Mouse (Mus musculus) liver, embryonic 13.5 days (tissue): ENCODE results near the gene Nfatc2. TPM values are rescaled to one million over a fixed set of nuclear protein-coding genes. Genes with fewer than 3 reads are reported as not detected.

ENCODE experiments used
- ATAC-seq: fragments of 200-750 bp; cut with Nextera tagmentation; 2 replicates; pipeline ENCODE4 v1.8.0; 2017; ENCODE audit warnings: low read depth, mild to moderate bottlenecking, moderate number of reproducible peaks, moderate library complexity
- DNase-seq: peaks from one replicate; pipeline ENCODE4 v3.0.0; 2022
- H3K27ac ChIP-seq: fragments of 300-500 bp; sonication (generic); 2 replicates; pipeline ENCODE4 v1.5.1; 2015; ENCODE audit warnings: moderate library complexity, mild to moderate bottlenecking, inconsistent platforms
- H3K27me3 ChIP-seq: fragments of 300-500 bp; sonication (generic); 2 replicates; pipeline ENCODE4 v1.6.1; 2015; ENCODE audit warnings: mild to moderate bottlenecking, inconsistent platforms
- H3K36me3 ChIP-seq: fragments of 300-500 bp; sonication (generic); 2 replicates; pipeline ENCODE4 v1.6.1; 2015; ENCODE audit warnings: mild to moderate bottlenecking, inconsistent platforms
- H3K4me1 ChIP-seq: fragments of 300-500 bp; sonication (generic); replicated peaks from 2 replicates; pipeline ENCODE4 v1.6.1; 2015; ENCODE audit warnings: inconsistent platforms
- H3K4me2 ChIP-seq: fragments of 300-500 bp; sonication (generic); 2 replicates; pipeline ENCODE4 v1.6.1; 2015; ENCODE audit warnings: inconsistent platforms, mild to moderate bottlenecking, moderate library complexity
- H3K4me3 ChIP-seq: fragments of 300-500 bp; sonication (generic); replicated peaks from 2 replicates; pipeline ENCODE4 v1.5.1; 2015; ENCODE audit warnings: mild to moderate bottlenecking, inconsistent platforms
- H3K9ac ChIP-seq: fragments of 300-500 bp; sonication (generic); 2 replicates; pipeline ENCODE4 v1.6.1; 2015; ENCODE audit warnings: mild to moderate bottlenecking, inconsistent platforms
- H3K9me3 ChIP-seq: fragments of 300-500 bp; sonication (generic); replicated peaks from 2 replicates; pipeline ENCODE4 v1.6.1; 2016; ENCODE audit warnings: inconsistent platforms
- WGBS: fragments of 180-500 bp; shearing (Covaris S2); methylation state at CpG from one replicate; pipeline ENCODE4 v1.1.7; 2015; ENCODE audit not compliant: insufficient replicate concordance; 5-methylcytosine and 5-hydroxymethylcytosine counted together
- polyA plus RNA-seq: library from polyadenylated mRNA; unstranded; fragments of >200 nt; fragmentation: Nextera tagmentation; extraction: Ambion mirVana; gene quantifications from 2 replicates; pipeline ENCODE4 v1.2.1, GENCODE M21; 2015

Nfatc2 gene
- polyA plus RNA-seq, 1 experiment from 2014 or later, result 0.21 TPM

- WGBS, result 70% methylated on average over 5 of the region's 5 CpGs
- H3K4me3 ChIP-seq, result no peak overlapping the region
- no peaks in the 10 kb centered on the region for H3K27me3 ChIP-seq
- H3K27ac ChIP-seq, result no peak overlapping the region
- no peak for ATAC-seq
- H3K4me1 ChIP-seq, result no peaks in the 10 kb centered on the region
- no peaks in the 10 kb centered on the region for H3K36me3 ChIP-seq
- no peak overlapping the region for H3K4me2 ChIP-seq
- H3K9me3 ChIP-seq, result no peaks in the 10 kb centered on the region
- no peak for DNase-seq
- H3K9ac ChIP-seq, result no peak overlapping the region
Measured at GRCm38 (mm10) chr2:168514131-168514530, 87.3 kb downstream of the Nfatc2 start.

GRCm38 (mm10) chr2:168511529-168511928 lies 89.9 kb downstream of the Nfatc2 start:
- Histone ChIP-seq H3K27ac (no peak overlapping the region), H3K36me3 (no peaks in the 10 kb centered on the region), H3K27me3 (no peaks in the 10 kb centered on the region), H3K4me2 (no peak overlapping the region), H3K4me1 (no peaks in the 10 kb centered on the region), H3K9ac (no peak overlapping the region), H3K9me3 (no peaks in the 10 kb centered on the region), H3K4me3 (no peak overlapping the region)
- no peak for DNase-seq
- no peak for ATAC-seq

- no peak overlapping the region for H3K4me3 ChIP-seq
- H3K4me2 ChIP-seq, result no peak overlapping the region
- no peaks in the 10 kb centered on the region for H3K9me3 ChIP-seq
- WGBS, result 69% methylated on average over 13 of the region's 13 CpGs
- H3K27ac ChIP-seq, result no peak overlapping the region
- H3K27me3 ChIP-seq, result no peaks in the 10 kb centered on the region
- H3K9ac ChIP-seq, result no peak overlapping the region
- DNase-seq (no peak), ATAC-seq (no peak)
- H3K36me3 ChIP-seq, result no peaks in the 10 kb centered on the region
- H3K4me1 ChIP-seq, result no peaks in the 10 kb centered on the region
Measured at GRCm38 (mm10) chr2:168508469-168509198, 92.8 kb downstream of the Nfatc2 start.

- ATAC-seq, result no peak
- 73% methylated on average over 27 of the region's 27 CpGs for WGBS
Measured at GRCm38 (mm10) chr2:168504431-168505182, 96.8 kb downstream of the Nfatc2 start.

GRCm38 (mm10) chr2:168503735-168504134 lies 97.7 kb downstream of the Nfatc2 start:
- Histone ChIP-seq H3K27me3 (no peaks in the 10 kb centered on the region), H3K4me2 (no peak overlapping the region), H3K4me1 (no peaks in the 10 kb centered on the region), H3K36me3 (no peaks in the 10 kb centered on the region), H3K4me3 (no peak overlapping the region), H3K27ac (no peak overlapping the region), H3K9me3 (no peaks in the 10 kb centered on the region), H3K9ac (no peak overlapping the region)
- 61% methylated on average over 6 of the region's 6 CpGs for WGBS
- ATAC-seq (no peak), DNase-seq (no peak)

More at GRCm38 (mm10) chr2:168504431-168505182, 96.8 kb downstream of the Nfatc2 start:
- no peak overlapping the region for H3K27ac ChIP-seq
- no peak overlapping the region for H3K4me3 ChIP-seq
- H3K4me1 ChIP-seq, result no peaks in the 10 kb centered on the region
- no peaks in the 10 kb centered on the region for H3K36me3 ChIP-seq
- H3K27me3 ChIP-seq, result no peaks in the 10 kb centered on the region
- no peaks in the 10 kb centered on the region for H3K9me3 ChIP-seq
- H3K4me2 ChIP-seq, result no peak overlapping the region
- H3K9ac ChIP-seq, result no peak overlapping the region
- no peak for DNase-seq

GRCm38 (mm10) chr2:168500750-168501149 lies 100.7 kb downstream of the Nfatc2 start:
- no peak for ATAC-seq
- Histone ChIP-seq H3K4me2 (no peak overlapping the region), H3K36me3 (no peaks in the 10 kb centered on the region), H3K9ac (no peak overlapping the region), H3K27ac (no peak overlapping the region), H3K9me3 (no peaks in the 10 kb centered on the region), H3K4me1 (no peaks in the 10 kb centered on the region), H3K27me3 (no peaks in the 10 kb centered on the region), H3K4me3 (no peak overlapping the region)
- WGBS, result 26% methylated on average over 6 of the region's 6 CpGs
- no peak for DNase-seq

- 67% methylated on average over 6 of the region's 6 CpGs for WGBS
- Histone ChIP-seq H3K9ac (no peak overlapping the region), H3K27me3 (no peaks in the 10 kb centered on the region), H3K9me3 (no peaks in the 10 kb centered on the region), H3K4me3 (no peak overlapping the region), H3K4me1 (no peaks in the 10 kb centered on the region), H3K36me3 (no peaks in the 10 kb centered on the region), H3K4me2 (no peak overlapping the region), H3K27ac (no peak overlapping the region)
- ATAC-seq (no peak), DNase-seq (no peak)
Measured at GRCm38 (mm10) chr2:168500244-168500643, 101.2 kb downstream of the Nfatc2 start.

- H3K9me3 ChIP-seq, result no peaks in the 10 kb centered on the region
- H3K9ac ChIP-seq, result no peak overlapping the region
- H3K36me3 ChIP-seq, result no peaks in the 10 kb centered on the region
- WGBS, result 66% methylated on average over 7 of the region's 7 CpGs
- H3K4me2 ChIP-seq, result no peak overlapping the region
- no peaks in the 10 kb centered on the region for H3K27me3 ChIP-seq
- DNase-seq (no peak), ATAC-seq (no peak)
- no peak overlapping the region for H3K4me3 ChIP-seq
- H3K4me1 ChIP-seq, result no peaks in the 10 kb centered on the region
- no peak overlapping the region for H3K27ac ChIP-seq
Measured at GRCm38 (mm10) chr2:168491791-168492190, 109.7 kb downstream of the Nfatc2 start.

- Histone ChIP-seq H3K27ac (no peak overlapping the region), H3K36me3 (no peaks in the 10 kb centered on the region), H3K9ac (no peak overlapping the region), H3K4me3 (no peak overlapping the region), H3K27me3 (no peaks in the 10 kb centered on the region), H3K4me1 (no peaks in the 10 kb centered on the region), H3K9me3 (no peaks in the 10 kb centered on the region), H3K4me2 (no peak overlapping the region)
- DNase-seq (no peak), ATAC-seq (no peak)
- 60% methylated on average over 13 of the region's 13 CpGs for WGBS
Measured at GRCm38 (mm10) chr2:168489953-168490352, 111.5 kb downstream of the Nfatc2 start.

- H3K27ac ChIP-seq, result no peak overlapping the region
- WGBS, result 51% methylated on average over 11 of the region's 11 CpGs
- H3K36me3 ChIP-seq, result no peaks in the 10 kb centered on the region
- no peaks in the 10 kb centered on the region for H3K9me3 ChIP-seq
- no peak overlapping the region for H3K4me3 ChIP-seq
- H3K27me3 ChIP-seq, result no peaks in the 10 kb centered on the region
- H3K4me2 ChIP-seq, result no peak overlapping the region
- H3K4me1 ChIP-seq, result no peaks in the 10 kb centered on the region
- no peak for DNase-seq
- H3K9ac ChIP-seq, result no peak overlapping the region
- ATAC-seq, result no peak
Measured at GRCm38 (mm10) chr2:168488158-168488925, 113.1 kb downstream of the Nfatc2 start.

GRCm38 (mm10) chr2:168481121-168481520 lies 120.3 kb downstream of the Nfatc2 start:
- Histone ChIP-seq H3K36me3 (no peaks in the 10 kb centered on the region), H3K4me2 (no peak overlapping the region), H3K27ac (no peak overlapping the region), H3K4me3 (no peak overlapping the region), H3K27me3 (0 out of 2 replicates have a peak, but pooled peaks cover 5% of the 10 kb centered on the region), H3K4me1 (0 out of 2 replicates have a peak, but pooled peaks cover 3% of the 10 kb centered on the region), H3K9me3 (no peaks in the 10 kb centered on the region), H3K9ac (no peak overlapping the region)
- DNase-seq, result no peak
- no peak for ATAC-seq
- 76% methylated on average over 14 of the region's 14 CpGs for WGBS
